Mouse (Mus musculus) stomach, embryonic 14.5 days (tissue): ENCODE data around the gene Tnfrsf19. TPM values are rescaled to one million over a fixed set of nuclear protein-coding genes. Genes with fewer than 3 reads are reported as not detected.

ENCODE experiments used
- ATAC-seq: fragments of 200-750 bp; cut with Nextera tagmentation; 2 replicates; pipeline ENCODE4 v1.8.0; 2017; ENCODE audit warnings: low read depth, moderate TSS enrichment; ENCODE audit not compliant: insufficient number of reproducible peaks, insufficient read depth, low FRiP score
- H3K27ac ChIP-seq: fragments of 300-500 bp; sonication (generic); 2 replicates; pipeline ENCODE4 v1.5.1; 2014; ENCODE audit warnings: mild to moderate bottlenecking, low read length, moderate library complexity, mixed read lengths
- H3K27me3 ChIP-seq: fragments of 300-500 bp; sonication (generic); 2 replicates; pipeline ENCODE4 v1.6.1; 2014; ENCODE audit warnings: low read length, control low read depth, mixed read lengths; ENCODE audit not compliant: control insufficient read depth, insufficient read depth
- H3K36me3 ChIP-seq: fragments of 300-500 bp; sonication (generic); 2 replicates; pipeline ENCODE4 v1.6.1; 2014; ENCODE audit warnings: mild to moderate bottlenecking, control low read depth, low read length, moderate library complexity, mixed read lengths; ENCODE audit not compliant: control insufficient read depth, insufficient read depth
- H3K4me1 ChIP-seq: fragments of 300-500 bp; sonication (generic); 2 replicates; pipeline ENCODE4 v1.6.1; 2014; ENCODE audit warnings: low read length, control low read depth, mixed read lengths; ENCODE audit not compliant: control insufficient read depth, insufficient read depth
- H3K4me2 ChIP-seq: fragments of 300-500 bp; sonication (generic); replicated peaks from 2 replicates; pipeline ENCODE4 v1.6.1; 2014; ENCODE audit warnings: low read depth, low read length, control low read depth
- H3K4me3 ChIP-seq: fragments of 300-500 bp; sonication (generic); 2 replicates; pipeline ENCODE4 v1.5.1; 2014; ENCODE audit warnings: low read depth, low read length, control low read depth
- H3K9ac ChIP-seq: fragments of 300-500 bp; sonication (generic); replicated peaks from 2 replicates; pipeline ENCODE4 v1.6.1; 2014; ENCODE audit warnings: low read depth, mild to moderate bottlenecking, control low read depth, low read length, moderate library complexity, mixed read lengths
- H3K9me3 ChIP-seq: fragments of 300-500 bp; sonication (generic); 2 replicates; pipeline ENCODE4 v1.6.1; 2016; ENCODE audit warnings: low read depth, low read length, control low read depth; ENCODE audit not compliant: control insufficient read depth
- WGBS: fragments of 180-500 bp; shearing (Covaris S2); extraction: QIAGEN DNeasy Blood & Tissue Kit; methylation state at CpG from one replicate; pipeline ENCODE4 v1.1.7; 2014; 5-methylcytosine and 5-hydroxymethylcytosine counted together
- polyA plus RNA-seq: library from polyadenylated mRNA; unstranded; fragments of >200 nt; fragmentation: Nextera tagmentation; extraction: Ambion mirVana; gene quantifications from 2 replicates; pipeline ENCODE4 v1.2.1, GENCODE M21; 2014

Tnfrsf19 gene
- polyA plus RNA-seq, 1 experiment from 2014 or later: 42.0 TPM

DNA sequence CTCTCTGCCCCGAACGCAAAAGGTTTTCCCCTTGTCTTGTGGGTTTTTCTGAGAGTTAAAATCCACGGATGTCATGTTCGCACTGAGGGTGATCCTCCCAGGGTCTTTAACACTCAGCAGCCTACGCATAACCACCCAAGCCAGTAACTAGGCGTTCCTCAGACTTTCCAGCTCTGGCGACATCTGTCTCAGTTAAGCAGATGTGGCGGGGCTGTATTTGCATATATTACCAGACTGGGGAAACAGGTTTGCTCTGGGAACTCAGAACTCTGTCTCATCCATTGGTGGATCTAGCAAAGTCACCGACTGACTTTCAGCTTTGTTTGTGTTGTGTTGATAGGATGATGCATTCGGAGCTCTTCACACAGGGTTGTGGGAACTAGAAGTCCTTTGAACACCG lies 10.7 kb upstream of the Tnfrsf19 start:
- 14% methylated on average over 11 of the region's 11 CpGs for WGBS
- no peak overlapping the region for H3K27ac ChIP-seq
- H3K36me3 ChIP-seq: no peaks in the 10 kb centered on the region
- H3K9ac ChIP-seq: no peak overlapping the region
- no peaks in the 10 kb centered on the region for H3K27me3 ChIP-seq
- no peaks in the 10 kb centered on the region for H3K9me3 ChIP-seq
- H3K4me3 ChIP-seq: peak overlapping the region; percentile 18
- H3K4me2 ChIP-seq: peak overlapping the region; percentile 34
- no peak for ATAC-seq
- H3K4me1 ChIP-seq: peaks cover 3% of the 10 kb centered on the region; the same call in 1 of the 2 replicates

DNA sequence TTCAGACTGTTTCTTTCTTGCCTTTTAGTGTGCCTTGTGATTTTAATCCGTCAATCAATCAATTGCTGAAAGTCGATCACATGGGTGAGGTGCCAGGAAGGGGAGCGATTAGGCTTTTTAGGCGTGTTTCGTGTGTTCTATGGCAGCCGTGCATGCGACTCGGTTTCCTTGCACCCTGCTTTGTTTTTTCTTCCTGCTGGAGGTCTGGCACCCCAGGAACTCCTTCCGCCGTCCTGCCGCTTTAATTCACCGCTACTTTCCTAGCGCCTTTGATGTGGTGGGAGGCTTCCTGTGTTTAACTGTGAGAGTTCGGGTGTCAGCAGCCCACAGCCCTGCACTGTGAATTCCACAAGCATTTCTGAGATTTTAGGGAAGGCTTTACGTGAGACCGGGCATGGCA lies 10.2 kb upstream of the Tnfrsf19 start:
- no peaks in the 10 kb centered on the region for H3K27me3 ChIP-seq
- H3K27ac ChIP-seq: no peak overlapping the region
- H3K4me2 ChIP-seq: peak overlapping the region; percentile 34
- no peak for ATAC-seq
- WGBS: 1% methylated on average over 16 of the region's 16 CpGs
- H3K4me3 ChIP-seq: peak overlapping the region; percentile 18
- no peak overlapping the region for H3K9ac ChIP-seq
- H3K36me3 ChIP-seq: no peaks in the 10 kb centered on the region
- no peaks in the 10 kb centered on the region for H3K9me3 ChIP-seq
- peaks cover 3% of the 10 kb centered on the region; the same call in 1 of the 2 replicates for H3K4me1 ChIP-seq

DNA sequence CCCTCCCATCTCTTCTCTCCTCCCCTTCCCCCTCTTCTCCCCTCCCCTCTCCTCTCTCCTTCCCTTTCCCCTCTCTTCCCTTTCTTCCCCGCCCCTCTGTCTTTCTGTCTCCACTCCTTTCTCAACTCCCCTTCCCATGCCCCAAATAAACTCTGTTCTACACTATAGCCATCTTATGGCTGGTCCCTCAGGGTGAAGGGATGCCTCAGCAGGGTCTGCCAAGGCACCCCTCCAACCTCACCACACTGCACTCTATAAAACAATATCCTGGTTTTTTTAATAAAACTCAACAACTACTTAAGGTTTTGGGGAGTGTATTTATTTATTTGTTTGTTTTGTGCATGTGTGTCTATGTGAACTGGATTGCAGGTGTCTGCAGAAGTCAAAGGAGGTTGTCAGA lies 9.6 kb upstream of the Tnfrsf19 start:
- Histone ChIP-seq H3K4me1 (peaks cover 3% of the 10 kb centered on the region; the same call in 1 of the 2 replicates), H3K4me3 (0 out of 2 replicates have a peak overlapping the region, but pooled peaks have one; percentile 18), H3K9me3 (no peaks in the 10 kb centered on the region), H3K9ac (no peak overlapping the region), H3K27me3 (no peaks in the 10 kb centered on the region), H3K4me2 (peak overlapping the region; percentile 34; the same call in 1 of the 2 replicates), H3K27ac (no peak overlapping the region), H3K36me3 (no peaks in the 10 kb centered on the region)
- ATAC-seq: no peak
- WGBS: 25% methylated on average over 1 of the region's 1 CpGs

DNA sequence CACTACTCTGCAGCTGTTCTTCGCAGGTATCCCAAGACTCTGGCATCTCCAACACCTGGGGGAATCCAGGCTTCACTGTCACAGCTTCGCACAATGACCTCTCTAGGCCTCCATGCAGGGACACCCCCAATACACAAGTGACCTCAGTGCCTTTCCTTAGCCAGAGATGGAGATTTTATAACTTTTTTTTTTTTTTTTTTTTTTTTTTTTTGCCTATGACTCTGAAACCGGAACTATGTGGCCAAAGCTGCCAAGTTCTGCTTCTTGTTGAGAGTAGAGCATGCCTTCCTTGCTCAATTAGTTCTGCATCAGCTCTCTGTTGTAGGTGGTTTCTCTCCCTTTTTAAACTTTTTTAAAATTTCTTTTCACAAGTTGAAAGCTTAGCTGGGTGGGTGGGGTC lies 5.9 kb upstream of the Tnfrsf19 start:
- Histone ChIP-seq H3K9me3 (no peaks in the 10 kb centered on the region), H3K4me1 (peaks cover 2% of the 10 kb centered on the region; the same call in 1 of the 2 replicates)
- 99% methylated on average over 3 of the region's 3 CpGs for WGBS

DNA sequence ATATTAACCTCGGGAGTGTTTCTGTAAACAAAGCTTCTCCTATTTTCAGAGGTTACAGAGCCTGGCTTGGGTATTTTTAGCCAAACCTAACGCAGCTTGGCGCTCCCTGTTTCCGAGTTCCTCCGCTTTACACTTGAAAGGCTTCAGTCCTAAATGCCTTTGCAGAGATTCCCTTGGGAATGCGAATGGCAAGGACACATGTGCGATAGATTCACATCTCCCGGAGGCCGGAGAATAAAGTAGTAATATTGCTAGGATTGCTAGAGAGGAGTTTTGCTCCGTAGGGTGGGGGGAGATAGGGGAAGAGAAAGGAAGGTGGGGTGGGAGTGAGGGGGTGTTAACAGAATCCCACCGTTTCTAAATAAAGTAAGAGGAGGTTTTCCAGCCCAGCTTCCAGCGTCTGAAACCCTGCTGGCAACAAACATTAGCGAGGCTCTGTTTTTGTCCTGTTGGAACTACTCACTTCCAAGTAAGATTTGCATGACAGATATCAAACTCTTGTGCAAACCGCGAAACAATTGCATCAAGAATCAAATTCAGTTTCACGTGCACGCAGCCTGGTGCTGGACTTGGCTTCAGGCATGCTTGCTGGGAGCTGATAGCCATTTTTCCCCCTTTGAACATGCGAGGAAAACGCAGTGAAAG lies 722 bp downstream of the Tnfrsf19 start:
- peak overlapping the region; percentile 37 for H3K9ac ChIP-seq
- under 1% methylated on average over 19 of the region's 19 CpGs for WGBS

More for the DNA sequence above, 5.9 kb upstream of the Tnfrsf19 start:
- no peak for ATAC-seq
- no peak overlapping the region for H3K27ac ChIP-seq
- H3K4me2 ChIP-seq: no peak overlapping the region
- no peak overlapping the region for H3K9ac ChIP-seq
- H3K4me3 ChIP-seq: no peak overlapping the region
- no peaks in the 10 kb centered on the region for H3K36me3 ChIP-seq
- no peaks in the 10 kb centered on the region; the same call in 1 of the 2 replicates for H3K27me3 ChIP-seq

DNA sequence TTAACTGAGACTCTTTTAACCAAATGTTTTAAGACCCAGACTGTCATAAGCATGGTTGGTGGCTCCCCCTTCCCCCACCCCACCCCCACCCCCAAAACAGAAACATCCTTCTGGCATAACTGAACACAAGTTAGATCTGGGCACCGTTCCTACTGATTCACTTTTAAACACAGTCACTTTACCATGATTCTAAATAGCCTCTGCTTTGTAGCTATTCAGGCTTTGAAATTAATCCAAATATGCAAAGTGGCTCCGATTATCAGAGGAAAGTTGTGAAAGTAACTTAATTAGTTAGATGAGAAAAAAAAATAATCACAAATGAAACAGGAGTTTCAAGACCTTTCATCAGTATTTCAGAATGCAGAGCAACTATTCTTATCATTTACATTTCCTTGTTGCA lies 2.0 kb downstream of the Tnfrsf19 start:
- no peak overlapping the region for H3K27ac ChIP-seq
- H3K27me3 ChIP-seq: no peaks in the 10 kb centered on the region; the same call in 1 of the 2 replicates
- H3K36me3 ChIP-seq: no peaks in the 10 kb centered on the region
- 29% methylated on average over 2 of the region's 2 CpGs for WGBS
- H3K4me1 ChIP-seq: peaks cover 17% of the 10 kb centered on the region
- peak overlapping the region; percentile 81 for H3K4me2 ChIP-seq
- no peak for ATAC-seq
- H3K9ac ChIP-seq: no peak overlapping the region; the same call in 1 of the 2 replicates
- peak overlapping the region; percentile 41 for H3K4me3 ChIP-seq
- no peaks in the 10 kb centered on the region for H3K9me3 ChIP-seq

More for the DNA sequence above, 722 bp downstream of the Tnfrsf19 start:
- no peaks in the 10 kb centered on the region for H3K36me3 ChIP-seq
- ATAC-seq: no peak
- H3K27me3 ChIP-seq: no peaks in the 10 kb centered on the region; the same call in 1 of the 2 replicates
- peak overlapping the region; percentile 41 for H3K4me3 ChIP-seq
- H3K9me3 ChIP-seq: no peaks in the 10 kb centered on the region
- H3K4me2 ChIP-seq: peak overlapping the region; percentile 81
- H3K27ac ChIP-seq: peak overlapping the region; percentile 77; the same call in 1 of the 2 replicates
- H3K4me1 ChIP-seq: peaks cover 17% of the 10 kb centered on the region

DNA sequence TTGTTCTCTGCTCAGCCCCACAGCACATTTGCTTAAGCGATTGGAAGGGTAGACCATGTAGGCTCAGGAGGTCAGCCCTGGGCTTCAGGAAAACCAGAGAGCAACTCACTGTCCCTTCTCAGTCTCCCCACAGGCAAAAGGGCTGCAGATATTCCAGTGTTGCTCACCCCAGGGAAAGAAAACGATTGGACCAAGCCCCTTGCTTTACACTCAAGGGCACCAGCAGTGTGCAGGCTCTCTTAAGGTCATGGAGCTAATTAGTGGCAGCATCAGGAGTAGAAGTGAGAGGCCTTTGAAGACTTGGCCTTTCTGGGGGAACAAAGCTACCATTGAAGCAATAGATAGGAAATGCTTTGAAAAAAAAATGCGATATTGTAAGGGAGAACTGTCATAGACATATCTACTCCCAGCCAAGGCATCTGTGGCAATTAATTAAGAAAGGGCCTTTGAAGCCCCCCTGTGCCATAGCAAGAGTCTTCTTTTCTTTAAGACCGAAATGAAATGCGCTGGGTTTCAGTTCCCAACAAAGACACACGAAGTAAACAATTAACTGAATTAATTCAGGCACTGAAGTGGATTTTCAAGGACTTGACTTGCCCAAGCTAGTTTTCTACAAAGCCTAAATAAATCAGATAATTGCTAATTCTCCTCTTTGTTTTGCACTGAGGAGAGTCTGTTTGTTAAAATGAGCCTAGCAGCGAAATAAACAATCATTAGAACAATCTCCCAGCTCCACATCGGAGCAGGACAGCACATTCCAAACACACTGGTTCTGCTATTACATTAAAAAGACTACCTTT lies 2.6 kb downstream of the Tnfrsf19 start:
- no peak for ATAC-seq
- Histone ChIP-seq H3K9me3 (no peaks in the 10 kb centered on the region), H3K27me3 (no peaks in the 10 kb centered on the region; the same call in 1 of the 2 replicates), H3K4me1 (peaks cover 17% of the 10 kb centered on the region), H3K4me2 (peak overlapping the region; percentile 81), H3K36me3 (no peaks in the 10 kb centered on the region), H3K4me3 (peak overlapping the region; percentile 3; the same call in 1 of the 2 replicates), H3K27ac (peak overlapping the region; percentile 24; the same call in 1 of the 2 replicates), H3K9ac (no peak overlapping the region; the same call in 1 of the 2 replicates)
- 26% methylated on average over 8 of the region's 8 CpGs for WGBS

DNA sequence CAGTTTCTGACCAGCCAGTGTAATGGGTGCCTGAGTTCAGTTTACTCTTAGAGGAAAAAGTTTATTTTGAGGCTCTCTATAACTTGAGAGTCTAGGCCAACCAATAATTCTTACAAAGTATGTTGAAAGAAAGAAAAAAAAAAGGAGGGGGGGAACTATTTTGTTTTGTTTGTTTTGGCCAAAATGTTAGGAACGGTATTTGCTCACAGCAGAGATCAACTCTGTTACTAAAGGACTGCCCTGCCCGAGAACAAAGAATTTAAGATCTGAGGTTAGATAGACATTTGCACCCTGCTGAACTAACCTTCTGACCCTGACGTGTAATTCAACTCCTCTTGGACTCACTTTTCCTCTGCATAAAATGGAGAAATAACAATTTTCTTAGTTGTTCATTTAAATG lies 4.0 kb downstream of the Tnfrsf19 start:
- no peak for ATAC-seq
- Histone ChIP-seq H3K4me3 (no peak overlapping the region), H3K27me3 (no peaks in the 10 kb centered on the region), H3K4me1 (peaks cover 28% of the 10 kb centered on the region), H3K4me2 (no peak overlapping the region), H3K36me3 (no peaks in the 10 kb centered on the region), H3K9ac (no peak overlapping the region), H3K9me3 (no peaks in the 10 kb centered on the region), H3K27ac (no peak overlapping the region)
- WGBS: 61% methylated on average over 3 of the region's 3 CpGs
